Mouse (Mus musculus): ENCODE measurements around the gene Zmynd8. TPM values are rescaled to one million over a fixed set of nuclear protein-coding genes. Genes with fewer than 3 reads are reported as not detected.
A peak's percentile ranks its signal among the peaks of the same experiment; 100 is the strongest.

Zmynd8 gene
- polyA plus RNA-seq, 1 experiment from 2014 or later: 68.1 TPM

DNA sequence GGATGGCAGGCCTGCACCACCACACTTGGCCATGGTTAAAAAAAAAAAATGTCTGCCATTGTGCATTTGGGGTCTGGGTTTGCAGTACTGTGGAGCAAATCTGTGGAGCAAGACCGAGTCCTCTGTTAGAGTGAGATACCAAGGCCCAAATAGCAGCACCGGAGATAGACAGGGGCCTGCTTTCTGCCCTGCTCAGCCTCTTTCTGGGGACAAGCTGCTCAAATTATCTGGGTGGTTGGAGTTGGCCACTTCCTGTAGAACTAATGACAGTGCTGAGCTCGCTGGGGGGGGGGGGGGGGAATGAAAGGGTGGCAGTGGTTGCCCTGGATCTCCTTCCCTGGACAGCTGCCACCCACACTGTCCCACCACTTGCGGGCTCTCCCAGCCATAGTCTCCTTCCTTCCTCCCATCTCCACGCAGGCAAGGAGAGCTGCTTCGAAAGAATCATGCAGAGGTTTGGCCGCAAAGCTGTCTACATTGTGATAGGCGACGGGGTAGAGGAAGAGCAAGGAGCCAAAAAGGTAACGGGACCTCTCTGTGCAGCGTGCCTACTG lies 129.9 kb downstream of the Zmynd8 start:
- no peak overlapping the region for H3K4me3 ChIP-seq
- peaks cover 71% of the 10 kb centered on the region for H3K36me3 ChIP-seq (replicated peaks)
- H3K9me3 ChIP-seq: no peaks in the 10 kb centered on the region
- H3K27me3 ChIP-seq (replicated peaks; ENCODE audit: low read depth, poor library complexity, severe bottlenecking): no peaks in the 10 kb centered on the region
- no peak for DNase-seq (ENCODE audit: low spot score)
- H3K4me1 ChIP-seq: peaks cover 26% of the 10 kb centered on the region
- peak overlapping the region; percentile 57 for H3K27ac ChIP-seq (replicated peaks)
- WGBS: 57% methylated on average over 11 of the region's 11 CpGs

DNA sequence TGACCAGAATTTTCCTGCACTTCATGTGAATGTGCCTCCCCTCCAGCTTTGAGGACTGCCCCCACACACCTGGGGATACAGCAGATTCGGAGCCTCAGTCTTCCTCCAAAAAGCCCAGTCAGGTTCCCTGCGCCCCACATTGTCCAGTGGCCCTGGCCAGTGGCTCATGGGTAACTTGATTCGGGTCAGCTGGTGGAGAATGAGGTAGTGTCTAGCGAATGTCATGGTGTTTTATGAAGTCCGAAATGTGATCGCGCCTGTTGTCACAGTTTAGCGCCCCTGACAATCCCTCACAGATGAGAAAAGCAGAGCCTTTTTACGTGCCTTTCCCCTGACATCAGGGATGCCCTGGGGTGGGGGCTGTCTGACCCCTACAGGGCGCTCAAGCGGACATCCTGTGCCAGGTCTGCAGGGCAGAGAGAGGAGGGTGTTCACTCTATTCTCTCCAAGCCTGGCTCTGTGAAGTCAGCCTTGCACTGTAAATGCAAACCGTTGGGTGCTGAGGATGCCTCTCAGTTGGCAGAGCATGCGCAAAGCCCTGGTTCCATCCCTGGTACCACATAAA lies 139.3 kb downstream of the Zmynd8 start:
- Histone ChIP-seq H3K9me3 (no peaks in the 10 kb centered on the region), H3K27me3 (replicated peaks; ENCODE audit: low read depth, poor library complexity, severe bottlenecking) (no peaks in the 10 kb centered on the region), H3K27ac (replicated peaks) (0 out of 2 replicates have a peak overlapping the region, but pooled peaks have one; percentile 8), H3K4me3 (no peak overlapping the region), H3K4me1 (peaks cover 23% of the 10 kb centered on the region), H3K36me3 (replicated peaks) (peaks cover 28% of the 10 kb centered on the region)
- WGBS: 79% methylated on average over 13 of the region's 13 CpGs
- no peak for DNase-seq (ENCODE audit: low spot score)

DNA sequence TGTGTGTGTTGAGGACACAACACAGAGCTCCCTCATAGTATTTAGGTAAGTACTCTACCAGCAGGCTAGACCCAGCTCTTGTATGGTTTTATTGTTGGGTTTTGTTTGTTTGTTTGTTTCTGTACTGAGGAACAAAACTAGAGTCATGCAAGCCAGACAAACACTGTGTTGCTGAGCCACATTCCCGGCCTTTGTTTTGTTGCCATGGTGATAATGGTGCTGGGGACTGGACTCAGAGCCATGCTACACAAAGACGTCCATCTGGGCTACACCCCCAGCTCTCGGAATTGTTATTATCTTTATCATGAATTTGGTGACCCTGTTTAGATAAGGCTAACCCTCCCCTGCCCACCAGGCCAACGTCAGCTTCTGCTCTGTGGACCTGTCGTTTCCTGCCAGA lies 140.3 kb downstream of the Zmynd8 start:
- WGBS: 38% methylated on average over 5 of the region's 5 CpGs
- DNase-seq (ENCODE audit: low spot score): peak; percentile 56
- Histone ChIP-seq H3K4me3 (no peak overlapping the region), H3K4me1 (peaks cover 23% of the 10 kb centered on the region), H3K27me3 (replicated peaks; ENCODE audit: low read depth, poor library complexity, severe bottlenecking) (no peaks in the 10 kb centered on the region), H3K36me3 (replicated peaks) (peaks cover 18% of the 10 kb centered on the region), H3K9me3 (no peaks in the 10 kb centered on the region), H3K27ac (replicated peaks) (peak overlapping the region; percentile 58; the same call in 1 of the 2 replicates)

DNA sequence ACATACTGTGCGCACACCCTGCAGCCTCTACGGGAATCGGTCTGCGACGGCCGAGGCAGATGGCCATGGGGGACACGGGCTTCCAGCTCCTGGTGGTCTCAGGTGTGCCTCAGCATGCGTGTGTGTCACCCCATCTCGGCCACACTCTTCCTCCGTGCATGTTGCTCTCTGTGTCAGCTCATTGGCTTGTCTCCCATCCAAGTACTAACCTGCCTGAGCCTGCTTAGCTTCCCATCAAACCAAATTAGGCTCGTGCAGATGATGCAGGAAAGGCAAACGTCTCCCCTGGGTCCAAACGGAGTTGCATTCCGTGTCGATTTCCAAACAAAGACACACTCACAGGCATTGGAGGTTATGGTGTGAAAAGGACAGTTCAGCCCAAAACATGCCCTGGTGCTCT lies 141.0 kb downstream of the Zmynd8 start:
- Histone ChIP-seq H3K27me3 (replicated peaks; ENCODE audit: low read depth, poor library complexity, severe bottlenecking) (no peaks in the 10 kb centered on the region), H3K27ac (replicated peaks) (peak overlapping the region; percentile 66; the same call in 1 of the 2 replicates), H3K4me3 (no peak overlapping the region), H3K4me1 (peaks cover 23% of the 10 kb centered on the region), H3K36me3 (replicated peaks) (peaks cover 13% of the 10 kb centered on the region), H3K9me3 (no peaks in the 10 kb centered on the region)
- WGBS: 75% methylated on average over 15 of the region's 15 CpGs
- no peak for DNase-seq (ENCODE audit: low spot score)

DNA sequence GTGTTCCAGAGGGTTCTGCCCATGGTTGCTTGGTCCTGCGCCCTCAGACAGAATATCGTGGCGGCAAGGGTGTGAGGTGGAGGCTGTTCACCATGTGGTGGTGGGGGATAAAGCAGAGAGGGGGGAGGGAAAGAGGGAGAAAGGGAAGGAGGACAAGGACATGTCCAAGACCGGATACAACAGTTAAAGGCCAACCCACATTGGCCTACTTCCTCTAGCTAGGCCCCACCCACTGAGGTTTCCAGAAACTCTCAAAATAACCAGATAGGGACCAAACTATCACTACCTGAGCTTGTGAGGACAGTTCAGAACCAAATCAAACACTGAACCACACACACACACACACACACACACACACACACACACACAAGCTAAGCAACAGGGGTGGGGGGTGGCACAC lies 146.1 kb downstream of the Zmynd8 start:
- no peak for DNase-seq (ENCODE audit: low spot score)
- Histone ChIP-seq H3K27ac (replicated peaks) (no peak overlapping the region), H3K27me3 (replicated peaks; ENCODE audit: low read depth, poor library complexity, severe bottlenecking) (peaks cover 11% of the 10 kb centered on the region), H3K36me3 (replicated peaks) (peaks cover 13% of the 10 kb centered on the region), H3K4me3 (no peak overlapping the region), H3K4me1 (peaks cover 27% of the 10 kb centered on the region), H3K9me3 (no peaks in the 10 kb centered on the region)
- WGBS: 88% methylated on average over 4 of the region's 4 CpGs

GRCm38 (mm10) chr2:165751068-165751467 lies 147.7 kb downstream of the Zmynd8 start:
- Histone ChIP-seq H3K27me3 (replicated peaks; ENCODE audit: low read depth, poor library complexity, severe bottlenecking) (peaks cover 14% of the 10 kb centered on the region), H3K27ac (replicated peaks) (peak overlapping the region; percentile 69), H3K4me3 (no peak overlapping the region), H3K9me3 (no peaks in the 10 kb centered on the region), H3K36me3 (replicated peaks) (peaks cover 4% of the 10 kb centered on the region; the same call in 1 of the 2 replicates), H3K4me1 (peaks cover 32% of the 10 kb centered on the region)
- peak; percentile 63 for DNase-seq (ENCODE audit: low spot score)
- 26% methylated on average over 7 of the region's 7 CpGs for WGBS

GRCm38 (mm10) chr2:165748426-165748825 lies 150.4 kb downstream of the Zmynd8 start:
- peaks cover 22% of the 10 kb centered on the region for H3K27me3 ChIP-seq (replicated peaks; ENCODE audit: low read depth, poor library complexity, severe bottlenecking)
- WGBS: 8% methylated on average over 11 of the region's 11 CpGs

DNA sequence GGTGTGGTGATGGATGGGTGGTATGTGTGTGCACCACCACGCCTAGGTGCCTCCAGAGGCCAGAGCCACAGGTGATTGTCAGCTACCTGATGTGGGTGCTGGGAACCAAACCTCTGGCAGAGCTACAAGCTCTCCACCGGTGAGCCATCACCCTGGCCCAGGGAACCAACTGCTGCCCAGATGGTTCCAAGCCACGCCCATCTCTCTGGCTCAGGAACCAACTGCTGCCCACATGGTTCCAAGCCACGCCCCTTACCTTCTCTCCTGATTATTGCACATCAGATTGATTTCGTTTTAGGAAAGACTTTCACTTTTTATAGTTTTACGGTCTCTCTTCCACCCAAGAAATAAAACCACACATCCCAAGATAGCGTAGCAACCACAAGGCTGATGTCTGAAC lies 150.8 kb downstream of the Zmynd8 start:
- Histone ChIP-seq H3K27me3 (replicated peaks; ENCODE audit: low read depth, poor library complexity, severe bottlenecking) (peaks cover 26% of the 10 kb centered on the region), H3K4me1 (peaks cover 58% of the 10 kb centered on the region), H3K9me3 (no peaks in the 10 kb centered on the region), H3K4me3 (no peak overlapping the region), H3K27ac (replicated peaks) (no peak overlapping the region), H3K36me3 (replicated peaks) (no peaks in the 10 kb centered on the region)
- WGBS: 48% methylated on average over 7 of the region's 7 CpGs
- DNase-seq (ENCODE audit: low spot score): no peak

More at GRCm38 (mm10) chr2:165748426-165748825, 150.4 kb downstream of the Zmynd8 start:
- Histone ChIP-seq H3K36me3 (replicated peaks) (no peaks in the 10 kb centered on the region), H3K27ac (replicated peaks) (peak overlapping the region; percentile 49; the same call in 1 of the 2 replicates), H3K4me3 (no peak overlapping the region), H3K9me3 (no peaks in the 10 kb centered on the region), H3K4me1 (peaks cover 54% of the 10 kb centered on the region)
- DNase-seq (ENCODE audit: low spot score): peak; percentile 31

DNA sequence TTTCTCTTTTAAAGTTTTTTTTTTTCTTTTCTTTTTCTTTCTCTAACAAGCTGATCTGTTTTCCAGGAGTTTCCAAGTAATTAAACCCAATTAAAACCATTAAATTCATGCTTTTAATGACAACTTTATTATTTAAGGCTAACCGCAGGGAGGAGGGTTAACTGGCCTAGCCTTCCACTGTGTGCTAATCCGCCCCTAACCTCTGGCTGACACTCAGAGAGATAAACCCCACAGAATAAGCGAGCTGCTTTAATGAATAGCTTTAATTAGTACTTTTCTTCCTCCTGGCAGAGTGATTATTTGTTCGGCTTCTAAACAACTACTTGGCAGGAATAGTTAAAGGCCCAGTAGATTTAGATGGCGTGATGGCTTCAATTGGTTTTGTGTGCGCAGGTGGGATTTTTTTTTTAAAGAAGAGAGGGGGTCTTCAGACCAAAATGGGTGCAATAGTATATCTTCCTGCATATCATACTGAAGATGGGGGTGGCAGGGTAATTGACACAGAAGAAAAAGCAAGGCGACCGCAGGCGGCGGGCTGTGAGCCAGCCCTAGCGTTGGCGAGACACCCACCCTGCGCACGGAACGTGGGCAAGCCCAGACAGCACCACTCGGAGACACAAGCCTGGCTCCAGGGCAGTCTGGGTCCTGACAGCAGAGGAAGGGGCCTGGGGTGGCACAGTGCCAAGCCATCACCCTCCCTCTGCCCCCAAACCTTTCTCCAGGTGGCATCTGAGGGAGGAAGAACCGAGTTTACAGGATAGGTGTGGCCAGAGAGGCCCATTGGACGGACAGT lies 153.3 kb downstream of the Zmynd8 start:
- Histone ChIP-seq H3K36me3 (replicated peaks) (no peaks in the 10 kb centered on the region), H3K27ac (replicated peaks) (0 out of 2 replicates have a peak overlapping the region, but pooled peaks have one; percentile 37), H3K4me1 (peaks cover 78% of the 10 kb centered on the region), H3K9me3 (no peaks in the 10 kb centered on the region), H3K27me3 (replicated peaks; ENCODE audit: low read depth, poor library complexity, severe bottlenecking) (peaks cover 42% of the 10 kb centered on the region), H3K4me3 (no peak overlapping the region)
- WGBS: 56% methylated on average over 18 of the region's 18 CpGs
- no peak for DNase-seq (ENCODE audit: low spot score)

DNA sequence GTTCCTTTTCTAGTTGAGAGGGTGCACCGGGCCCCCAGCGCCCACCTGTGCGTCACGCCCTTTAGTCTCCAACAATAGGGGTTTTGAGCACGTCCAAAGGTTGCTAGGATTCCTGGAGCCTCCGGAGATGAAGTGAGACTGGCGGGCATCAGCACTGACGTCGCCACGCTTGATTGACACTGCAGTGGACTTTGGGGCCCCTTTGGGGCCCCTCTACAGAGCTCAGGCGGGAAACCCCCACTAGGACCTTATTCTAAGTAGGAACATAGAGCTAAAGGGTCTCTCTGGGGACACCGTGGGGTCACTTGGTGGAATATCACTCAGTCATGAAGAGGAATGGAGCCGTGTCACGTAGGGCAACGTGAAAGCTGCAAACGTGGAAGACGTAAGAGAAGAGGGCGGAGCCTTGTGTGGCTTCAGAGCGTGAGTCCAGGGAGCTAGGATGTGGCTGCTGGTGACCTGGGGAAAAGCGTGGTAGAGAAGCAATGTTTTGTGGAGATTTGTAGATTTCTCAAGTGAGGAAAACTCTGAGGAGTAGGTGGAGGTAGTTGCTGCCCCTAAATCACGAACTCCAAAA lies 156.5 kb downstream of the Zmynd8 start:
- Histone ChIP-seq H3K4me1 (peaks cover 69% of the 10 kb centered on the region), H3K27ac (replicated peaks) (peak overlapping the region; percentile 78), H3K27me3 (replicated peaks; ENCODE audit: low read depth, poor library complexity, severe bottlenecking) (peaks cover 38% of the 10 kb centered on the region), H3K36me3 (replicated peaks) (peaks cover 12% of the 10 kb centered on the region), H3K9me3 (no peaks in the 10 kb centered on the region), H3K4me3 (peak overlapping the region; percentile 29; the same call in 1 of the 2 replicates)
- 18% methylated on average over 21 of the region's 21 CpGs for WGBS
- DNase-seq (ENCODE audit: low spot score): peak; percentile 34

- Histone ChIP-seq H3K9me3 (no peaks in the 10 kb centered on the region), H3K36me3 (replicated peaks) (peaks cover 16% of the 10 kb centered on the region), H3K27me3 (replicated peaks; ENCODE audit: low read depth, poor library complexity, severe bottlenecking) (peaks cover 38% of the 10 kb centered on the region), H3K4me1 (peaks cover 66% of the 10 kb centered on the region), H3K27ac (replicated peaks) (peak overlapping the region; percentile 78), H3K4me3 (peak overlapping the region; percentile 29; the same call in 1 of the 2 replicates)
- DNase-seq (ENCODE audit: low spot score): peak; percentile 40
- 8% methylated on average over 11 of the region's 11 CpGs for WGBS
These were observed 157.2 kb downstream of the Zmynd8 start for GRCm38 (mm10) chr2:165741526-165742050.

DNA sequence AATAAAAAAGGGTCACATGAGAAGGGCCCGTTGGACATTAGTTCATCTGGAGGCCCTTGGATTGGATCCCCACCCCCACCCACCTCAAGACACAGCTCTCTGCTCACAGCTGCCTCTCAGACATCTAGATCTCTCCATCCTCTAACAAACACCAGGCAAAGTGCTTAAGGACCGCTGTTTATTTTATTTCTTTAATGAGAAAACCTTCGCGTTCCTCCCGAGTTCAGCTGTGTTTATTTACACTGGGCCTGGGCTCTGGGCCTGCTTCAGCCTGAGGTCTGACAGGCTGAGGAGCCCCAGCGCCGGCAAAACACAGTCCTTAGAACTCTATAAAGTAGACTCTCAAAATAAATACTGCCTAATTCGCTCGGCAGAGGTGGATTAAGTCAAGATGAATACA lies 157.8 kb downstream of the Zmynd8 start:
- H3K27ac ChIP-seq (replicated peaks): peak overlapping the region; percentile 78
- peak; percentile 73 for DNase-seq (ENCODE audit: low spot score)
- WGBS: 8% methylated on average over 9 of the region's 9 CpGs

More for the DNA sequence above, 157.8 kb downstream of the Zmynd8 start:
- Histone ChIP-seq H3K4me3 (no peak overlapping the region), H3K4me1 (peaks cover 66% of the 10 kb centered on the region), H3K36me3 (replicated peaks) (peaks cover 16% of the 10 kb centered on the region), H3K9me3 (no peaks in the 10 kb centered on the region), H3K27me3 (replicated peaks; ENCODE audit: low read depth, poor library complexity, severe bottlenecking) (peaks cover 34% of the 10 kb centered on the region)
